Mouse (Mus musculus) E14TG2a.4 (cell line): ENCODE measurements around the gene Iqub.

Experiments used
- CTCF ChIP-seq: conservative IDR thresholded peaks from 2 replicates; pipeline ENCODE4 v1.5.1; 2014; ENCODE audit warnings: low read length
- NANOG ChIP-seq: IDR thresholded peaks from 2 replicates; pipeline ENCODE4 v1.6.1; 2014; ENCODE audit warnings: borderline replicate concordance, low read length, mixed read lengths
- POU5F1 ChIP-seq: IDR thresholded peaks from 2 replicates; pipeline ENCODE4 v1.6.1; 2014; ENCODE audit warnings: low read length, borderline replicate concordance

DNA sequence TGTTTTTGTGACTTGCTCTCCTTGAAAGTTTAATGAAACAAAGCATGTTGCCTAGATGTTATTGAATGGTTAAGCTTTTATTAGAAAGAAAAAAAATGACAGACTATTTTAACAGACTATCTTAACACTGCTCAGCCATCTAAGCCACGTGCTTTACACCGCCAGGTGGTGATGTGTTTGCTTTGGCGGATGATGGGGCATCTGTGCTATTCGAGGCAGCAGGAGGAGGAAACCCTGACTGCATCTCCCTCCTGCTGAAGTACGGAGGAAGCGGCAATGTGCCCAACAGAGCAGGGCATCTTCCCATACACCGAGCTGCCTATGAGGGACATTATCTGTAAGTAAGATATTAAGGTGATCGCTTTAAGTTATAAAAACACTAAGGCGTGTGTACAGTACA is 49.2 kb upstream of the Iqub start:
- TF ChIP-seq CTCF (no peak), POU5F1 (no peak), NANOG (no peak)
